Mouse (Mus musculus): ENCODE results near the gene Schip1.

DNA sequence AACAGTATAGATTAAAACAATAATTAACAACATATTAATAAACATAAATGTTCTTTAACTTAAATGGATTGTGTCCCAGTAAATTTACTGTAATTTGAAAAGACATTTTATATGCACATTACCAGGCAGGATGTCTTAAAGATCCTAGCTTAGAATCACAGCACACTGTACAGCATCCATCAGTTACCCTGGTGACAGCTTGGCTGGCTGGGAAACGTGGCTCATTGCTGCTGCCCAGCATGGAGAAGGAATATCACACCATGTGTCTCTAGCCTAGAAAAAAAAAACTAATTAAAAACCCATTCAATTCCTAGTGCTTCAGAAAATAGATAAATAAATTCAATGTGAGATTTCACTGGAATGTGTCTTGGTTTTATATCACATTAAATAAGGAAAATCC lies 136.6 kb downstream of the Schip1 start:
- no peak for TF ChIP-seq CTCF (IDR thresholded peaks at IDR 0.05; ENCODE audit: low read depth)
- TF ChIP-seq EP300 (IDR thresholded peaks at IDR 0.05; ENCODE audit: low read depth) = no peak
